Mouse (Mus musculus) gastrocnemius, postnatal 36 days (tissue): ENCODE results near the gene Stx17. TPM values are rescaled to one million over a fixed set of nuclear protein-coding genes. Genes with fewer than 3 reads are reported as not detected.

Experiments used
- DNase-seq, 2 experiments: peaks; one replicate each; pipeline ENCODE4 v3.0.0; 2022
- intact Hi-C: fragments of 180-260 bp; cut with DNase I; formaldehyde crosslinking; loops from one replicate; pipeline ENCODE4 v1.15.1; 2025
- microRNA-seq, 2 experiments: library from miRNA; unstranded; fragments of <30 nt; microRNA quantifications; one replicate each; pipeline ENCODE4 v1.2.0; 2021
- total RNA-seq, 2 experiments: library from RNA; stranded (reverse); gene quantifications; 2 replicates each; pipeline ENCODE4 v1.2.3; 2021

Stx17 gene
- total RNA-seq, 2 experiments from 2014 or later, result 23.2 to 28.8 TPM

- intact Hi-C loops, result no loop called here
- DNase-seq, result no peak
These were observed 28.5 kb downstream of the Stx17 start for GRCm38 (mm10) chr4:48153229-48153628.

- intact Hi-C loops, result no loop called here
- no peak for DNase-seq
These were observed 31.1 kb downstream of the Stx17 start for GRCm38 (mm10) chr4:48155864-48156263.

DNA sequence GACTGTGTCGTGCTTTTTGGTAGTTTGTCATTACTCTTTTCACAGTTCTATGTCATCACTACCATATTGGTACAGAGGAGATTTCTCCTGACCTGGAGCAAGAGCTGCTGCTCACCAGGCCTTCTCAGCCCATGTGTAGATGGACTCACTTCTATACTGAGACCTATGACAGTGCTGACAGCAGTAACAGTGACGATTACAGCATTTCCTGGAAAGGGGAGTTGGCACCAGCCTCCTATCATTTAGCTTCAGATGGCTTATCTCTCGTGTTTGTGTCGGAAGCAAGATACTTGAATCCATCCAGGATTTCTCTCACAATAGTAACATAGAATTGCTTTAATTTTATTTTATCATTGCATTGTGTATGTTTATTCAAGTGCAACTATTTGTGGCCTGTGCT, 35.7 kb downstream of the Stx17 start:
- intact Hi-C loops, result no loop called here
- DNase-seq, result no peak

DNA sequence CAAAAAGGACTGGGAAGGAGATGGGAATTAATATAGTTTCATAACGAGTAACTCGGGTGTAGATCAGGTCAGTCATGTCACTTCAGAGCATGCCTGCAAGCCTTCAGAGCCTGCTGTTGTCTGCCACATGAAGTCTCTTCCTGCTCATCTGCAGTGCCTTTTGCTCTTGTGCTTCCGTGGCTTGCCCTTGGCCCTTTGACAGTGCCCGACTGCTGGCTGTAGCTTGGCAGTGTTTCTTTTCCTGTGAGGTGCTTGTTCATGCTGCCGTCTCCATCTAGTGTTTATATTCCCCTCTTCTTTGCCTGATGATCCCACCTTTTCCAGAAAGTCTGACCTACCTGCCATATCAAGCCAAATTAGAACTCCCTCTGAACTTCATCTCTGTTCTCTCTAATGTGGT, 39.1 kb downstream of the Stx17 start:
- no peak for DNase-seq
- intact Hi-C loops, result no loop called here

DNA sequence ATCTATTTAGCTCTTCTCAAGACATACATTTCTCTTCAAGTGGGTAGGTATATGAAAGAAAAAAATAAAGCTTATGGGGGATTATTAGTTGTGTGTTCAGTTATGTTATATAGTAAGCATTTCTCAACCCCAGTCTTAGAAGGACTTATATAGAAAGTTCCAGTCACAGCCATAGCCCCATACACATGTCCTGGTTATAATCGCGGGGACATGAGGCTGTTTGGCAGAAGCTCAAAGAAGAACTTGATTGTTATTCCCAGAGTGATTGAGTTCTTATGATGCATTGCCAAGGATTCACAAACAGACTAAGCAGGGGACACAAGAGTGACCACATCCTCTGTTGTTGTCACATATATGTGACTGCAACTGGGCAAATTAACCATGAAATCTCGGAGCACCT, 51.0 kb downstream of the Stx17 start:
- DNase-seq, result no peak
- intact Hi-C loops, result no loop called here

- intact Hi-C loops, result no loop called here
- no peak for DNase-seq
These were observed 56.2 kb downstream of the Stx17 start for GRCm38 (mm10) chr4:48180922-48181321.

GRCm38 (mm10) chr4:48181366-48181765, 56.7 kb downstream of the Stx17 start:
- intact Hi-C loops, result no loop called here
- no peak for DNase-seq

DNA sequence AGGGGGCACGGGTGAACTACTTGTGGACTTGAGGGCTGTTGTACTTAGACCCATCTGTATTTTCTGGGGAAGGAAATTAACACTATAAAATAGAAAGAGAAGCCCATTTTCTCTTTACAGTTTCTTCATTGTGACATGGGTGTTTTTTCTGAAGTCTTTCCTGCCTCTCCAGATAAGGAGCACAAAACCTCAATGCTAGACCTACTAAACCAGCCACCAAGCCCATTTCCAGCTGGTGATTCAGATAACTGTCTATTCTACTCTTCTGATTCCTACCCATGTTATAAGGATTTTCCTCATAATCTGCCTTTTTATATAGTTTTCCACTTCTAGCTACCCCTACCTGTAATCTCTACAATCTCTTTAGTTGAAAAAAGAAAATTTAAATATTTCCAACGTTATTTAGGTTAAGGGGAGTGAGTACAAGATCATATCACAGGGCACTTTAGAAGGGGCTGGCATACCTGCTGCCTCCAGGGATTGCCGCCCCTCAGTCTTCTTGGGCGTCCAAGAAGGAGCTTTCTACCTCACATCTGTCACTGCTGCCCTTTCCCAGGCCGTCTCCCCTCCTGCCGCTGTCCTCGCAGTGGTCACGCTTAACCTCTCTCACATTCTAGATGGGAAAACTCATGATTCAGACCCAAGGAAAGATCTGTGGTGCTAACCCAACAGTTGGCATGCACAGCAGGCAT, 57.5 kb downstream of the Stx17 start:
- DNase-seq, result no peak
- intact Hi-C loops, result no loop called here

DNA sequence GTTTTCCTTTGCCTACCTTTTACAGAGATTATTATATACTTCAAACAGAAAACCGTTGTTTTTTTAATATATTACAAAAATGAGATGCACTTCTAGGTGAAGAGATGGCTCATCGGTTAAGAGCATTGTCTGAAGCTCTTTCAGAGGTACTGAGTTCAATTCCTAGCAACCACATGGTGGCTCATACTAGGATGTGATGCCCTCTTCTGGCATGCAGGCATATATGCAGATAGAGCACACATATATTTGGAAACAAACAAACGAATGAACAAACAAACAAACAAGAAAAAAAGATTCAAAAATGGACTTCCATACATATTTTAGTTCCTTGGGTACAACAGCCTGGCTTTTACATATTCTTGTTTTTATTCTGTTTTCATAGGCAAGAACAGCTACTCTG, 73.2 kb downstream of the Stx17 start:
- intact Hi-C loops, result loop anchor here (10.0 kb wide), 1 partner anchor 763 kb away; no protein-coding TSS in a partner anchor
- DNase-seq, result no peak

DNA sequence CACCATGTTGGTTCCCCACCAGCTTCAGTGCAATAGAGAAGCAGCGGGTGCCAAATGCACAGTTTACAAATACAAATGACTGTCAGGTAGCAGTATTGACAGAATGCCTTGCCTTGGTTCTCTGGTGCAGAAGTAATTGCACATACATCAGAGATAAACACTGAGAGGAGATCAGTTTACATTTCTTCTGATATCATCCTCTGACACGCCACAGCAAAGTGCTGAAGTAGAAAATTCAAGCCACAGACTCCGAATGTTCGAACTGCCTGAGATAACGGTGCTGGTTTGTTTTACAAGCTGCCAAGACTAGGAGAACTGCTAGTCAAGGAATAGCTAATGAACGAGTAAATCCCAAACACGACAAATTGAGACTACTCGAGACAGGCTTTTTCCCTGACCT, 73.7 kb downstream of the Stx17 start:
- intact Hi-C loops, result loop anchor here (10.0 kb wide), 1 partner anchor 764 kb away; no protein-coding TSS in a partner anchor
- DNase-seq, result no peak

DNA sequence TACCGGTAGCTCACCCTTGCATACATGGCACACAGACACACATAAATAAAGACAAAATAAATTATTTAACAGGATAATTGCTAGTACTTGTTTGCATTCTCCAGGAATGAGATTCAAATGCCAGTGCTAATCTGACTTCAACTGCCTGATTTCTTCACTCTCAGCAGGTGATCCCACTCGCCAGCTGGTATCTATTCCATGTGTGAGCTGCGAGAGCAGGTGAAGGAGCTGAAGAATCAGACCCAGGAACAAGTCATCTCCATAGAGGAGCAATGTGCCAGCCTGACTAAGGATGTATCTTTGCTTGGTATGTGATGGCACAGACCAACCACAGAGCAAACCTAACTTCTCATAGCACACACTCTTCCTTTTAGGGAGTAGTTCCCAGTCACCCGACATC, 78.8 kb downstream of the Stx17 start:
- intact Hi-C loops, result no loop called here
- DNase-seq, result no peak

GRCm38 (mm10) chr4:48225173-48225572, 100.5 kb downstream of the Stx17 start:
- intact Hi-C loops, result loop anchor here (1.0 to 5.0 kb wide), 2 partner anchors 52 to 154 kb away; partner anchors contain the start of genes Erp44 and Invs
- peak in 1 of 2 experiments; percentile 53 for DNase-seq

DNA sequence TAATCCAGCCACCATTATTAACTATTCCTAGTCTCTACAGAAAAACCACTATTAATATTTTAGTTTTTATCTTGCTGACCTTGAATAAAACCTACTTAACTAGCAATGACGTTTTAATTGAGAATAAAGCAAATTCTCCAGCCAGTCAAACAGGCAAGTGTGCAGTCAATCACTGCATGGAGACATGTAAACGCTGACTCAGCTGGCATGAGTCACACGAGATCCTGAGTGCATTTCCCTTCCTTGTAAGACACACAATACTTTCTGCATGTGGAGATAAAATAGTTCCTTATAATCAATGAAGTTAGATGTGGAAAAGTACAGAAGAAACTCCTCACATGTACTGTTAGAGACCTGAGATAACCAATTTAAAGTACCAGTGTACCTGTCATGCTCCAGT, 100.9 kb downstream of the Stx17 start:
- intact Hi-C loops, result loop anchor here (1.0 to 5.0 kb wide), 2 partner anchors 52 to 154 kb away; partner anchors contain the start of genes Erp44 and Invs
- no peak for DNase-seq

GRCm38 (mm10) chr4:48226800-48227199, 102.1 kb downstream of the Stx17 start:
- DNase-seq, result no peak

More at GRCm38 (mm10) chr4:48226800-48227199, 102.1 kb downstream of the Stx17 start:
- intact Hi-C loops, result loop anchor here (5.0 kb wide), 1 partner anchor 51 kb away; the partner anchor contains the start of genes Erp44 and Invs

Small RNAs within 50 kb of the gene (microRNA-seq; reads per million reads assigned to microRNA genes)
- gene Mir1958, result 0 reads per million in 2 experiments

Other genes with a start within 250 kb of the Stx17 start
- gene Nr4a3, start 79.8 kb upstream of the Stx17 start, total RNA-seq, result 1 to 10 TPM; 9.1 to 9.5 TPM
- gene Erp44, start 154.6 kb downstream of the Stx17 start, total RNA-seq, result 10 to 100 TPM; 23.8 to 25.4 TPM
- 1 to 10 TPM; 2.0 to 2.3 TPM for gene Invs, start 154.8 kb downstream of the Stx17 start, total RNA-seq